Mouse (Mus musculus) forebrain, embryonic 11.5 days (tissue): ENCODE results near the gene Farp2. TPM values are rescaled to one million over a fixed set of nuclear protein-coding genes. Genes with fewer than 3 reads are reported as not detected.
"Not testable (repeated sequence)": the region's sequence is repeated elsewhere in the genome, so short reads cannot be mapped to it uniquely, and the experiment has no call there.

Experiments used
- ATAC-seq: fragments of 200-750 bp; cut with Nextera tagmentation; replicated peaks from 2 replicates; pipeline ENCODE4 v1.8.0; 2017; ENCODE audit warnings: moderate TSS enrichment; ENCODE audit not compliant: low FRiP score
- DNase-seq: peaks from one replicate; pipeline ENCODE4 v3.0.0-alpha.2; 2017; ENCODE audit warnings: low spot score
- H3K27ac ChIP-seq: fragments of 300-500 bp; sonication (generic); 2 replicates; pipeline ENCODE4 v1.5.1; 2014; ENCODE audit warnings: low read depth, low read length
- H3K27me3 ChIP-seq: fragments of 300-500 bp; sonication (generic); 2 replicates; pipeline ENCODE4 v1.6.1; 2014; ENCODE audit warnings: mild to moderate bottlenecking, low read length, mixed read lengths; ENCODE audit not compliant: control insufficient read depth, insufficient read depth
- H3K36me3 ChIP-seq: fragments of 300-500 bp; sonication (generic); 2 replicates; pipeline ENCODE4 v1.6.1; 2014; ENCODE audit warnings: mild to moderate bottlenecking, low read length, moderate library complexity, mixed read lengths; ENCODE audit not compliant: control insufficient read depth, insufficient read depth
- H3K4me1 ChIP-seq: fragments of 300-500 bp; sonication (generic); replicated peaks from 2 replicates; pipeline ENCODE4 v1.6.1; 2014; ENCODE audit warnings: low read length, mixed read lengths; ENCODE audit not compliant: control insufficient read depth, insufficient read depth
- H3K4me2 ChIP-seq: fragments of 300-500 bp; sonication (generic); 2 replicates; pipeline ENCODE4 v1.6.1; 2014; ENCODE audit warnings: low read depth, mild to moderate bottlenecking, low read length, moderate library complexity, mixed read lengths; ENCODE audit not compliant: severe bottlenecking
- H3K4me3 ChIP-seq: fragments of 300-500 bp; sonication (generic); 2 replicates; pipeline ENCODE4 v1.5.1; 2014; ENCODE audit warnings: low read depth, low read length
- H3K9ac ChIP-seq: fragments of 300-500 bp; sonication (generic); 2 replicates; pipeline ENCODE4 v1.6.1; 2014; ENCODE audit warnings: low read length
- H3K9me3 ChIP-seq: fragments of 300-500 bp; sonication (generic); 2 replicates; pipeline ENCODE4 v1.6.1; 2016; ENCODE audit warnings: low read length, mixed read lengths; ENCODE audit not compliant: control insufficient read depth
- WGBS: fragments of 180-500 bp; shearing (Covaris S2); extraction: QIAGEN DNeasy Blood & Tissue Kit; methylation state at CpG from one replicate; pipeline ENCODE4 v1.1.7; 2014; 5-methylcytosine and 5-hydroxymethylcytosine counted together
- polyA plus RNA-seq: library from polyadenylated mRNA; unstranded; fragments of >200 nt; fragmentation: Nextera tagmentation; extraction: Ambion mirVana; gene quantifications from 2 replicates; pipeline ENCODE4 v1.2.1, GENCODE M21; 2014

Gene Farp2
- polyA plus RNA-seq, 1 experiment from 2014 or later: 4.4 TPM

GRCm38 (mm10) chr1:93486302-93486701 is 25.6 kb upstream of the Farp2 start:
- H3K27me3 ChIP-seq, H3K4me3 ChIP-seq, ATAC-seq, H3K9me3 ChIP-seq, H3K9ac ChIP-seq, H3K27ac ChIP-seq, H3K36me3 ChIP-seq, DNase-seq, H3K4me2 ChIP-seq, H3K4me1 ChIP-seq: not testable (repeated sequence)
- WGBS: 88% methylated on average over 2 of the region's 3 CpGs

GRCm38 (mm10) chr1:93495312-93495711 is 16.6 kb upstream of the Farp2 start:
- Histone ChIP-seq H3K4me1 (no peaks in the 10 kb centered on the region), H3K36me3 (peaks cover 6% of the 10 kb centered on the region; the same call in 1 of the 2 replicates), H3K4me2 (no peak overlapping the region), H3K9me3 (no peaks in the 10 kb centered on the region), H3K27me3 (no peaks in the 10 kb centered on the region), H3K4me3 (no peak overlapping the region), H3K27ac (no peak overlapping the region), H3K9ac (no peak overlapping the region)
- 88% methylated on average over 3 of the region's 3 CpGs for WGBS
- ATAC-seq (no peak), DNase-seq (no peak)

DNA sequence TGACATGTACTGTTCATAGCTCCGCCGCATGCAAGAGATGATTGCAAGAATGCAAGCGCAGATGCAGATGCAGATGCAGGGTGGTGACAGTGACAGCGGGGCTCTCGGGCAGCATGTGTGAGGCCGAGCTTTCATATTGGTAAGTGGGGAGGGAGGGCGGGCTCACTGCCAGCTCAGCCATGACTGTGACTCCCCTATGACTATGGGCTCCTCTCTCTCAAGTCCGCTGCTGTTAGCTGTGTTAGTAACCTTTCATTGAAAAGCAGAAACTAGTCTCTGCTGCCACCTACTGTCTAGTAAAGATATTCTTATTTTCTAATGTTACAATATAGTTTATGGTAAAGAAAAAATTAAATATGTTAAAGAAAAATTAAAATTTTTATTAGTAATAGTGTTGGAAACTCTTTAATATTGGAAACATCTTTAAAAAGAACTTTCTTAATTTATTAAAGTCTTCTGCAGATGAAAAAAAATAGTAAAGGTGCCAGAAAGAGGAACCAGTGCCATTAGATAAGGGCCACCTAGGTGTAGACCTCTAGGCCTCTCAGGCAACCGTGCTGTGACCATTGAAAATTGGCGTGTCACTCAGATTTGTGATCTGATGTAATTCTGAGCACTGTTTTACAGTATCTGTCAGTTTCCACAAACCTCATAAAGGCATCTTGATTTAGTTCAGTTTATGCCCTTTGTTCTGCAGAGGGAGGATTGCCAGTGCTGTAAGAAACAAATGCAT is 4.8 kb upstream of the Farp2 start:
- no peak overlapping the region for H3K9ac ChIP-seq
- H3K9me3 ChIP-seq: no peaks in the 10 kb centered on the region
- 67% methylated on average over 10 of the region's 10 CpGs for WGBS
- H3K27ac ChIP-seq: no peak overlapping the region
- no peak overlapping the region for H3K4me2 ChIP-seq
- no peaks in the 10 kb centered on the region for H3K27me3 ChIP-seq
- H3K36me3 ChIP-seq: peaks cover 2% of the 10 kb centered on the region; the same call in 1 of the 2 replicates
- ATAC-seq (no peak), DNase-seq (peak; percentile 57)
- no peak overlapping the region for H3K4me3 ChIP-seq
- H3K4me1 ChIP-seq: peaks cover 1% of the 10 kb centered on the region; the same call in 1 of the 2 replicates

DNA sequence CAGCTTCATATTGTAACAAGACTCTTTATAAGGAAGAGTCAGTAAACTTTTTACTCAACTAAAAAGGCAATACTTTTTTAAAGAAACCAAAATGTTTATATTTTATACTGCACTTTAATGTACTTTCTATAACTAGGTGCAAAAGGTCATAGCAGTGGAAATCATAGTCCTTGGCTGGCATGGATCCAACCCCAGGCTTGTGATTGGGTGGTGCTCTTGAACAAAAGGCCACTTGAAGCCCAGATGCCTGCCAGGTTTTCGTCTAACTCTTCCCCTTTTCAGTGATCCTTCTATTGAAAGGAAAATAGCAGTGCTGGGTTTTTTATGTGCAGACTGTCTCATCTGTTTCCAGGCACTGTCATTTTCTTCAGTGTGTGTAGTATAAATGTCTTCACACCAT is 3.3 kb upstream of the Farp2 start:
- 83% methylated on average over 1 of the region's 1 CpGs for WGBS
- not testable (repeated sequence) for DNase-seq, H3K4me3 ChIP-seq, H3K27me3 ChIP-seq, H3K27ac ChIP-seq, H3K9ac ChIP-seq, H3K4me1 ChIP-seq, H3K9me3 ChIP-seq, H3K36me3 ChIP-seq, ATAC-seq, H3K4me2 ChIP-seq

GRCm38 (mm10) chr1:93512351-93512690 is 442 bp downstream of the Farp2 start:
- peaks cover 7% of the 10 kb centered on the region for H3K4me1 ChIP-seq
- H3K36me3 ChIP-seq: no peaks in the 10 kb centered on the region
- no peaks in the 10 kb centered on the region for H3K27me3 ChIP-seq
- peak overlapping the region; percentile 83 for H3K4me2 ChIP-seq
- peak overlapping the region; percentile 60 for H3K4me3 ChIP-seq
- 0% methylated on average over 15 of the region's 15 CpGs for WGBS
- no peak for DNase-seq
- no peak; the same call in none of the 2 replicates for ATAC-seq
- no peak overlapping the region for H3K27ac ChIP-seq
- no peaks in the 10 kb centered on the region for H3K9me3 ChIP-seq
- peak overlapping the region; percentile 72 for H3K9ac ChIP-seq

DNA sequence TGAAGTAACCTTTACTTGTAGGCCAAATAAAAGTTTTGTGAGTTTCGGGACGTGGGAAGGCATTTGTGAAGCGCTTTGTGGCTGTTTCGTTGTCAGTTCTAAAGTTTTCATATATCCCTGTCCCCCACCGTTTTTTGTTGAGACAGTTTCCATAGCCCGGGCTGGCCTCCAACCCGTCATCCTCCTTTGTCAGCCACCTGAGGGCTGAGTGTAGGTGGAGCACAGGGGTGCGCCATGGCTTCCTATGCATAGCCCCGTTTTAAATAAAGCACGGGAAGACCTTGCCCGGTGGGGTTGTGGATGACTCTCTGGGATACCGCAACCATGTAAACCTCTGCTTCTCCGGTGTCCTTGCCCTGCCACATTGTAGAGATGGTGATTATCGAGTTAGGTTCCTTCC is 1.3 kb downstream of the Farp2 start:
- no peaks in the 10 kb centered on the region for H3K27me3 ChIP-seq
- H3K9me3 ChIP-seq: no peaks in the 10 kb centered on the region
- H3K27ac ChIP-seq: no peak overlapping the region
- no peaks in the 10 kb centered on the region for H3K36me3 ChIP-seq
- WGBS: 76% methylated on average over 14 of the region's 14 CpGs
- no peak for DNase-seq
- peaks cover 7% of the 10 kb centered on the region for H3K4me1 ChIP-seq
- ATAC-seq: no peak
- no peak overlapping the region for H3K9ac ChIP-seq
- no peak overlapping the region for H3K4me2 ChIP-seq
- H3K4me3 ChIP-seq: no peak overlapping the region

- Histone ChIP-seq H3K27ac (no peak overlapping the region), H3K36me3 (no peaks in the 10 kb centered on the region), H3K9ac (no peak overlapping the region), H3K4me2 (no peak overlapping the region), H3K27me3 (no peaks in the 10 kb centered on the region), H3K9me3 (no peaks in the 10 kb centered on the region), H3K4me1 (no peaks in the 10 kb centered on the region), H3K4me3 (no peak overlapping the region)
- ATAC-seq: no peak
- WGBS: 82% methylated on average over 2 of the region's 2 CpGs
- no peak for DNase-seq
Measured at GRCm38 (mm10) chr1:93521491-93521890, 9.6 kb downstream of the Farp2 start.

GRCm38 (mm10) chr1:93522325-93522724 is 10.4 kb downstream of the Farp2 start:
- H3K36me3 ChIP-seq: no peaks in the 10 kb centered on the region
- no peak for DNase-seq
- no peak for ATAC-seq
- no peak overlapping the region for H3K4me3 ChIP-seq
- H3K9me3 ChIP-seq: no peaks in the 10 kb centered on the region
- H3K4me2 ChIP-seq: no peak overlapping the region
- no peak overlapping the region for H3K9ac ChIP-seq
- no peak overlapping the region for H3K27ac ChIP-seq
- WGBS: 86% methylated on average over 1 of the region's 1 CpGs
- H3K27me3 ChIP-seq: no peaks in the 10 kb centered on the region
- H3K4me1 ChIP-seq: no peaks in the 10 kb centered on the region

- DNase-seq (no peak), ATAC-seq (no peak)
- 89% methylated on average over 6 of the region's 6 CpGs for WGBS
- no peak overlapping the region for H3K4me2 ChIP-seq
- no peaks in the 10 kb centered on the region for H3K9me3 ChIP-seq
- H3K9ac ChIP-seq: no peak overlapping the region
- H3K27ac ChIP-seq: no peak overlapping the region
- no peak overlapping the region for H3K4me3 ChIP-seq
- no peaks in the 10 kb centered on the region for H3K27me3 ChIP-seq
- H3K4me1 ChIP-seq: no peaks in the 10 kb centered on the region
- H3K36me3 ChIP-seq: no peaks in the 10 kb centered on the region
Measured at GRCm38 (mm10) chr1:93529801-93530200, 17.9 kb downstream of the Farp2 start.
